Mouse (Mus musculus) liver, postnatal 0 days (tissue): ENCODE data around the gene Nlrp10.

Experiments
- CTCF ChIP-seq: sonication (generic); IDR thresholded peaks from 2 replicates; pipeline ENCODE4 v1.5.1; 2016; ENCODE audit warnings: antibody characterized with exemption, low read depth
- EP300 ChIP-seq: IDR thresholded peaks from 2 replicates; pipeline ENCODE4 v1.6.1; 2016; ENCODE audit warnings: antibody characterized with exemption, low read depth, mild to moderate bottlenecking

- TF ChIP-seq CTCF (no peak), EP300 (no peak)
These were observed 26.0 kb downstream of the Nlrp10 start for GRCm38 (mm10) chr7:108903969-108904368.
